Mouse (Mus musculus): ENCODE data around the gene Wscd2.

Gene Wscd2

DNA sequence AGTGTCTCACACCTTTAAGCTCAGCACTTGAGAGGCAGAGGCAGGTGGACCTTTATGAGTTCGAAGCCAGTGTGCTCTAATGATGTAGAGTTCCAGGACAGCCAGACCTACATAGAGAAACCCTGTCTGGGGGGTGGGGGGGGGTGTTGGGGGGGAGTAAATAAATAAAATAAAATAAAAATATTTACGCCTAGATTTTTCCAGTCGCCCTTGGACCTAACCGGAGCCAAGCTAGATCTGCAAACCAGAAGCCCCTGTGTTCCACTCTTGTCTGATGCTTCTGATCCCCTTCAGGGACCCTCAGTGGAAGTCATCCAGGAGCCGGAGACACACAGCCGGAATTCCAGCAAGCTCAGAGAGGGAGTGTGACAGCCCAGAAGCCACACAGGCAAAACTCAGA lies at the start of gene Wscd2:
Gene Wscd2, plus strand, starts transcription at position 301 of the 400 bp plus-strand sequence.
- DNase-seq: no peak

DNA sequence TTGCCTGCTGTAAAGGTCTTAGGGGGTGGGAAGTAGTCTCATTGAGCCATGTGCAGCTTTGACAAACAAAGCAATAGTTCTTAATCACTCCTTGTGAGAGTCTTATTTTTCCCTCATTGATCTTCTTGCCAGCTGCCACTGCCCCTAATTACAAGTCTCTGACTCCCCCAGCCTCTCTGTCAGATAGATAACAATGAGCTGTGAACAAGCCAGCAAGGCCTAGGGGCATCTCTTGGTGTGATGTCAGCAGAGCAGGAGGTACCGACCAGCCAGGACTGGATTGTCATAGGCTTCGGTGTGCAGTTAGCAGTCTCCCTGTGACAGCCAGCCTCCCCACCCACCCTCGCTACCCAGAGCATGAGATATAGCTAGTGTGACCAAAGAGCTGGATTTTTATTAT lies 48.0 kb upstream of the Wscd2 start:
- DNase-seq: no peak

DNA sequence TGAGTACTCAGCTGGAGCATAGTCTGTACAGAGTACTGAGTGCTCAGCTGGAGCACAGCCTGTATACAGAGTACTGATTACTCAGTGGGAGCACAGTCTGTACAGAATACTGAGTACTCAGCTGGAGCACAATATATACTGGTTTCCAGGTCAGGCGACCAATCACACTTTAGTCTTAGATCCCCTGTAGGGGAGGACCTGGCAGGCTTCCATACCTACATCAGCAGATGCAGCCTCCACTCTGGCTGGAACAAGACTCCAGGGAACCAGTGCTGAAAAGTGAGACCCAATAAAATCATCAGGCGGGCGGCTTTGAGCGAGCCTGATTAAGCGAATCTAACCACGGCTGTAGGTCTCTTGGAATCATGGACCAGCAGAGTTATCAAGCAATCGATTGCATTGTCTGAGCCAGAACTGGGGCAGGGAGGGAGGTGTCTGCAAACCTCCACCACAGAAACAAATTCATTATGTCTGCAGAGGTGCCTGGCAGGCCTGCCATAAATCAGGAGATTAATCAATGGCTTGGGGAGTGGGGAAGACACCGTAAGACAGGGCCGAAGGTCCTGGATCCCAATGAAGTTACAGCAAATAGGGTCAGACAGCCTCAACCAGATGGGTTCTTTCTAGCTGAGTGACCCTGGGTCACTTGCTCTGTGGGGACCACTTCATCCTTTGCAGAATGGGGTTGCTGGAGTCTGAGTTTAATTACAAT lies 42.0 kb upstream of the Wscd2 start:
- DNase-seq: no peak

DNA sequence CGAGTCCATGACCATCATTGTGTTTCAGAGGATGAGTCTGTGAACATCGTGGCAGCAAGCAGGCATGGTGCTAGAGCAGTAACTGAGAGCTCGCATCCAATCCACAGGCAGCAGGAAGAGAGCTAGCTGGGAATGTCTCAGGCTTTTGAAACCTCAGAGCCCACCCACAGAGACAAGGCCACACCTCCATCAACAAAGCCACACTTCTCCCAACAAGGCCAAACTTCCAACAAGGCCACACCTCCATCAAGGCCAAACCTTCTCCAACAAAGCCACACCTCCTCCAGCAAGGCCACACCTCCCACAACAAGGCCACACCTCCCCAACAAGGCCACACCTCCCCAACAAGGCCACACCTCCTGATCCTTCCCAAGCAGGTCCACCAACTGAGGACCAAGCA lies 40.8 kb upstream of the Wscd2 start:
- DNase-seq: no peak

DNA sequence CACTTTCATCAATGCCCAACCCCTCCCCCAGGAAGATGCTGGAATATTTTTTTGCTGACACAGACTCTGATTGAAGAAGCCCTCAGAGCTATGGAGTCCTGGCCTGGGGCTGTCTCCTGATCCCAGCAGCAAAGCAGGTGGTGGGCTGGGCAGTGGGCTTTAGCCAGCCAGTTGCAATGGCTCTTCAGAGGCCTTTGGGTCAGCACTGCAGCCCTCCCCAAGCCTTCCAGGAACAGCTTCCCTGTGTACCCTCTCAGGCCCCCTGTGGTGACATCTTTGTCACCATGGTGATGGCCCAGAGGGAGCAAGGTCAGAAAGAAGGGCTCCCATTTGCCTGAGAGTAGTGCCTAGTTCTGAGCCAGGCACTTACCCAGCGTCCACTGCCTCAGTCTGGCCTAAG lies 37.4 kb upstream of the Wscd2 start:
- no peak for DNase-seq

DNA sequence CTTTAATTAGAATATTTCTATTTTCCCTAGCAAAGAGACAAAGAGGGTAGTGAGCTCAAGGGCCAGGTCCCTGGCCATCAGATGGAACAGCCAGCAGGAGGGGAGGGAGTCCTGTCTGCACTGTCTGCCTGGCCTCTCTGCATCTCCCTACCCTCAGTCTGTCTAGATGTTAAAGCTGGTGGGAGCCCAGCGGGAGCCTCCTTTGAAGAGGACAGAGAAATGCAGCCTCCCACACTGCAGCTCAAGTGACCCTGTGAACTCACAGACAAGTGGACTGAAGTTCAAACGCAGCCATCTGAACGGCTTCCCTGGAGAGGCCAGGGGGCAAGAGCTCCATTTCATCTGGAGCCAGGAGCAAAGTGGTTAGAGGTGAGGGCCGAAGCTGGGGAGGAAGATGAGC lies 36.8 kb upstream of the Wscd2 start:
- DNase-seq: no peak

DNA sequence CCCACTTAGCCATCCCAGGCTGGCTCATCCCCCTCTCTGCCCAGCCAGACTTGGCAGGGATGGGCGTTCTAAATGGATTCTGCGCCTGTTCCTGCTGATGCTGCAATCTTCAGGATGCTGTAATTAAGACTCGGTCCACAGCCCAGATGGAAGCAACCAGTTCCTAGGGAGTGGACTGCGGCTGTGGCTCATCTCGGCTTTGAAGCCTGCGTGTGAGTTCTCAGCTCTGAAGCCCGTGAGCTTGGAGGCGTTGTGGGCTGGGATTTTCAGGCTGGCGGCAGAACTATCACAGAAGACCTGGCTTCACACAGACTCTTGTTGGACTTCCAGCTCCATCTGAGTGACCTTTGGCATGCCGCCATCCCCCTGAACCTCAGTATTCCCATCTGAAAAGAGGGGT lies 34.1 kb upstream of the Wscd2 start:
- DNase-seq: no peak

DNA sequence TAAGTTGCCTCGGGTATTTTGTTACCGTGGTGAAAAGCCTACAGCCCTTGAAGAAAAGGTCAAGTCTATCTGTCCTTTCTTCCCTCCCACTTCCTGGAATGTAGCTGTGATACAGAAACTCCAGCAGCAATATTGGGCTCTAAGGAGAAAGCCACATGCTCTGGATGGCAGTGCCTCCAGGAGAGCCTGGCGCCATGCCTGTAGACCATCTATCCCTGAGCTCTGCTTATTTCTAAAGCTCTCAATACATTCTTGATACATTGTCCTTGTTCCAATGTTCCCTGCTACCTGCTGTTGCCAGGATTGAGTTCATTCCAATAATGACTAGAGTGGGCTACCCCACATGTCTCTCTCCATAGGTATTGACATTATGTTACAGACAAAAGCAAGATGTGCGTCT lies 33.4 kb upstream of the Wscd2 start:
- DNase-seq: no peak

DNA sequence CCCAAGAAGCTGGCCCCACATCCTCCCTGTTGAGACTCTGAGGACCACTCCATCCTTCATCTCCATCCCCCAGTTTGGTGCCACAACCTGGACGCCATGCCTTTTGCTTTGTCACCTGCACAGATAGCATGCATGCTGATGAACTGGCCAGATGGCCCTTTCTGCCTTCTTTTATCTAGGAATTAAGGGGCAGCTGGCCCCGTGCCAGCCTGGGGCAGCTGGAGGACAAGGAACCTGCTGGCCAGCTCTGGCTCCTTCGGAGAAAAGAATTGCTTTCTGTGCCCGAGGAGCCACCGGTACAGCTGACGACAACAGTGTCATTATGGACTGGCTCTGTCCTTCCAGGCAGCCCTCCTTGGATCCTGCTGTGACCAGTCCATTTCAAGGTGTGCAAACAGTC lies 32.9 kb upstream of the Wscd2 start:
- DNase-seq: no peak

DNA sequence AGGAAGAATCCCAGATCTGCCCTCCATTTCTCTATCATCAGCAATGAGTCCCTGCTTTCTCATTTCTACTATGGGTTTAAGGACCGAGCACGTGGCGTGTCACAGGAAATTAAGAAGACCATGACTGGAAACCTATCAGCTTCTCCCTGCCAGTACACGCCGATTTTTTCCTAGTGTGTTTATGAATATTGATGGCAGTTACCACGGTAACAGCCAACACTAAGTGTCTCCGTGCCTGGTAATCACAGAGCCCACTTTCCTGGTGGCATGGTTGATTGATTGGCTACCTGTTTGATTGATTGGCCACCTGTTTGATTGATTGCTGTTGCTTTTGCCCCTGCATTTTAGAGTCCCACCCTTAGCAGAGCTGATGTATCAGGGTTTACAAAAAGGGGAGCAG lies 30.2 kb upstream of the Wscd2 start:
- DNase-seq: no peak

DNA sequence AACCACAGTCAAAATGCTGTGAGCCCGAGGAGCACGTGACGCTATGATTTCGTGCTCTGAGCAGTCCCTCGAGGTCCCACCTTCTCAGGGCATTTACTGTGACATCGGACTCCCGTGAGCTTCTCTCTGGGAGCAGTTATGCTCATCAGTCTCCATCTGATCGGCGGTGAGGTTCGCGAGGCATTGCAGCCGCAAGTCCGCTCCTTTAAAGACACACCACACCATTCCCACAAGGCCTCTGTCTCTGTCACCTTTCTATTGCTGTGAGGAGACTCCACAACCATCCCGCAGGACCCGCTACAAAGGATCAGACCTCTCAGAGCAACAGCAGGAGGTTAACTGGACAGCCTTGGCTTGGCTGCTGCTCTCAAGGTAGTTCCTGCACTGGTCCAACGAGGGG lies 28.6 kb upstream of the Wscd2 start:
- DNase-seq: no peak

DNA sequence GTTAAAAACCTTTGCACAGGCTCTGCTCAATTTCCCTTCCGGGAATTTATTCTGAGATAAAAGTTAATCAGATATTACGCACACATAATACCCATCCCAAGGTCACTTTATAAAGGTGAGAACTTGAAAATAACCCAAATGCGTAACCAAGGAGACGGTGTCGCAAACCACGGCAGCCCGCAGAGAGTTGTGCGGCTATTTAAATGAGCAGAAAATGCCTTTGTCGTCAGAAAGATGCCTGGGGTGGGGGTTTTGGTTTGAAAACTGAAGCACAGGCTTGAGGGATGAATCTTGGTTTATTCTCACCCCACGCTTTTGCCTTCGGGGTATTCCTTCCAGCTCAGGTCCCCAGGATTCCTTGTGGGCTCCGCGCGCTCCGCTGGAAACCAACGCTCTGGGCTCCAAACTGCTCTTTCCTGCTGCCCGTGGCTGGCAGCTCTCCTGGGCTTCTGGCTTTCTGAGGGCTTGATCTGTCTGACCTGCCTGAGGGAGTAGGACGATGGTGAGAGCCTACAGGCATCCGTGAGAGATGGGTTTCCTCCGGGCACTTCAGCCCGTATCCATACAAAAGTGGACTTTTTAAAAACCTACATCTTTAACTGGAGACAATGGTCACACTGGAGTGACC lies 28.0 kb upstream of the Wscd2 start:
- no peak for DNase-seq

DNA sequence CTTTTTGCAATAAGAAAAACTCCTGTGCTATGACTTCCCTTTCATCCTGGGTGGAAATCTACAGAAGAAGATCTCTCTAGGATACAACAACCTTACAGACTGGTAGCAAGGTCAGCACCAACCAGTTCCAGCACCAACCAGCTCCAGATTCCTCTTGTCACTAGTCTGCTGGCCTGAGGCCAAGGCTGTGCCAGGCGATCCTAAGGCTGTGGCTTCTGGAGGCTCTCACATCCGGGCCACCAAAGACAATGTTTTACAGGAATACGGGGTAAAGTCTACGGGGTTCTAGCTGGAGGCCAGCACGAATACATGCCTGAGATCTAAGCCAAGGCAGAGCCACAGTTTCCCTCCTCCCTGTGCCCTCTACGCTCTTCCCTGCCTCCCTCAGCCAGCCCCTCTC lies 25.4 kb upstream of the Wscd2 start:
- no peak for DNase-seq

DNA sequence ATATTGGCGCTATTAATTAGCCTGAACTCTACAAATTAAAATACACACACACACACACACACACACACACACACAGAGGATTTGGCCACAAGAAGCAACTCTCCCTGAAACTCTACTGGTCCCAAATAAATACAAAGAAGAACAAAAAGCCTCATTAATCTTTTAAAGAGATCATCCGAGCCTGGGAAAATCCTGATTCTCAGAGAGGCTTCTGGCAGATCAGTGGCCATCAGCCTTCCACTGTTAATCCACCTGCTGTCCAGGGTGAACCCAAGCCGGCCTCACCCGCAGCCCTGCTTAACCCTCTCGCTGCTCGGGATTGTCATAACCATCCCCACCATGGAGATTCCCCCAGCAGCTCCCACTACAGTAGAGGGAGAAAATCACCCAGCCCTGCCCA lies 23.6 kb upstream of the Wscd2 start:
- DNase-seq: no peak

DNA sequence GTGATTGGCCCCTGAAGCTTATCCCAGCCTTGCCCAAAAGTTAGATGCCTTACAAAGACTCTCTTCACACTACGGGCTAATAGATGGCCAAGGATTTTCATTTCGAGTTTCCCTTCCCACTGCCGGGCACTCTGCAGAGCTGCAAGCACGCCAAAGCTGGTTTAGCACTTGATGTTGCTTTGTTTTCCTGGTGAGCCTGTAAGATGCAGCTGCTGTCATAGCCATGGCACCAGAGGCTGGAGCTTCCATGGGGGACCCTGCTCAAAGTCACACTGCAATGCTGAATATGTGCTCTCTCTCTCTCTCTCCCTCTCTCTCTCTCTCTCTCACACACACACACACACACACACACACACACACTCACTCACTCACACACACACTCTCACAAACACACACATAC lies 23.1 kb upstream of the Wscd2 start:
- no peak for DNase-seq

DNA sequence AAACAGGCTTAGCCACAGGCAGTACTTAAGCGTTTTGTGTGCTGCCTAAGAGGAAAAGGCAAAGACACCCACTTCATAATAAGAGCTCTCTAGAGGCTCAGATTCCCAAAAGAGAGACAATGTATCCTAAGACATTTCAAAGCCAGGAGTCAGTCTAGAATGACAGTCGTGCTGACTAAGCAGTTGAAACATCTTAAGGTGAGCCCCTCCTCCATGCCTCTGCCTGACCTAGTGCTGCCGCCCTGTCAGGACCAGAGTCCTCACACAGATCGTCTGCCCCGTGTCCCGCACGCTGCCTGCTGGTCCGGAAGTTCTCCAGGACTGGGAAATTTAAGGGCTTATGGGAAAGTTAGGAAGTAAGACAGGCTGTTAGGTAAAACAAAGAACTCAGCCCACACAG lies 22.4 kb upstream of the Wscd2 start:
- no peak for DNase-seq

DNA sequence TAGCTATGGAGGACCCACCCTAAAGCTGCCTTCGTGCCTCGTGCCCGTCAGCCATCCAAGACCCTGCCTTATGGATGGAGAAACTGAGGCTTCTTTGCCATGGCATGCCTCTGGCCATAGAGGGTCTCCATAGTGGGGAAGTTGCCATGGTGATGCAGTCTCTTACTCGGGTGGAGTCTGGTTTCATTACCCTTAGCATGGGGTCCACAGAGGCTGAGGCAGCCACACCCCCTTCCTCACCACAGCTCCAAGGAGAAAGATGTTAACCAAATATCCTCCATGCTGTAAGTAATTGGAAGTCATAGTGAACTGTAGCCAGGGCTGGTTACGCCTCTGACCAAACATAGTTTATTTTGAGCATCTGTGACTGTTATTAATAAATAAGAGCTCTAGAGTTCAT lies 21.5 kb upstream of the Wscd2 start:
- no peak for DNase-seq

DNA sequence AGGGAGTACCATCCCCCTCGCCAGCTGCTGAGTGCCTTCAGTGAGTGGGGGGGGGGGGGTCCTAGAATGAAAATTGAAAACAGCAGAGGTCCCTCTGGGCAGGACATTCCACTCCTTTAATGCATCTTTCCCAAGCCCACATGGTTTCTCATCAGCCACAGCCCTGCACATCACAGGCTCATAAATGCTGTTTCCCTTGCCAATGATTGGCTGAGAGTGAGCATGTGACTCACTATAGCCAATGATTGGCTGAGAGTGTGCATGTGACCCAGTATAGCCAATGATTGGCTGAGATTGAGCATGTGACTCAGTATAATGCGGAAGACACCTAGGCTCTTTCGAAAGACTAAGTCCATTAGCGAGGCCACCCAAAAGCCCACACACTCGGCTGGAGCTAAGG lies 20.9 kb upstream of the Wscd2 start:
- DNase-seq: no peak

DNA sequence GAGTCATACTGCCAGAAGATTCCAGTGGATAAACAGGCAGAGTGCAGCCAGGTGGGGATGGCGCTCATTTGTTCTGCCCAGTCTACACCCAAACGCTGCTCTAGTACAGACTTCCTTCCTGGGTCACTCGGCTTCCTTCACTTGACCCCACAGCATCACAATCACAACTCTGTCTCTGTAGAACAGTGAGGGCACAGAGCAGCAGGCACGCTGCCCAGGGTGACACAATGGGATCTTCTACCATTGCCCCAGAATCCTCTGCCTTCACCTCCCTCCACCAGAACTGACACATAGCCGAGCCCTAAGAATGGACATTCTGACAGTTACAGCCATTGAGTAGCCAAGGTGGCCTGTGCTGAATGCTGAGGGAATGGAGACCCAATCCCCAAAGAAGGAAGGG lies 20.3 kb upstream of the Wscd2 start:
- no peak for DNase-seq

DNA sequence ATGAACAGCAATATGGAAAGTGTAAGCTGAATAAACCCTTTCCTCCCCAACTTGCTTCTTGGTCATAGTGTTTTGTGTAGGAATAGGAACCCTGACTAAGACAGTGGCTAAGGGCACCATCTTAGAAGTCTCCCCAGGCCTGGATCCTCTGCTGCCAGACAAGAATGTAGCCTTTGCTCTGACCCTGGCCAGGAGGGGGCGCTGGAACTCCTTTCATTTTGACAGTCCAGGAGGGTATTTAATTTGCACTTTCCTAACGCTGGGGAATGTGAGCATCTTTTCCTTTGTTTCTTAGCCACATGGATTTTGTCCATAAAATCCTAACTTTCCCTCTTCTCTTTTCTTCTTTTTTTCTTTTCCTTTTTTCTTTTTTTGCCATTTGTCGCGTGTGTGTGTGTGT lies 18.7 kb upstream of the Wscd2 start:
- peak; percentile 84 for DNase-seq

DNA sequence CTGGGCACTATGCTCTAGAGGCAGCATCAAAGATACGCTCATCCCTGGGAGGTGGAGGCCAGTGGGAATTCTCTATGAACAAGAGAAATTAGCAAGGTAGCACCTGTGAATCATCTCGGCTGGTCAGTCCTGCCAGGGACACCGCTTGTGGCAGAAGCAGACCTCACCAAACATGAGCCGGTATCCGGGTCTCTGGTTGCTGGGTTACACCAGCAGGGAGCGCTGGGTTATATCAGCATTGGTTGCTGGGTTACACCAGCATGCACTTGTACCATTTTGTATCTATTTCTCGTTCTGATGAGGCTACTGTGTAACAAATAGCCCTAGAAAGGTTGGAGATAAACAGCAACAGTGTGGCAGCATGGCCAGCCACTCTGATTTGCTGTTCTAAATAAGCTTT lies 17.8 kb upstream of the Wscd2 start:
- peak; percentile 9 for DNase-seq

DNA sequence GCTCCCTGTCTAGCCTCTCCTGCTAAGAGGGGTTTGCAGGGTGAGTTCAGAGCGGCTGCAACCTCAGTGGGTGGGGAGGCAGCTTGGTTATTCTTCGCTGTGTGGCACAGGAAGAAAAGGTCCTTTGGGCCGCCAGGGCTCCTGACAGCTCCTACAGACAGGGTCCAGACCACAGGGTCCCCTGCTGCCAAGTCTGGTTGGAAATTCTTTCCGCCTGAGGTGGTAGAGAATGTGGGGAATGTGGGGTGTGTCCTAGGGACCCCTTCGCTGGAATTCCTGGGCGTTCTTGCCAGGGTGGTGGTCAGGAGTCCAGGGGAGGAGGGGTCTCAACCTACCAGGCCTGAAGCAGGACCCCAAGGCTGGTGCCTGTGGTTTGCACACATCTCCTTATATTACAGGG lies 13.3 kb upstream of the Wscd2 start:
- no peak for DNase-seq

DNA sequence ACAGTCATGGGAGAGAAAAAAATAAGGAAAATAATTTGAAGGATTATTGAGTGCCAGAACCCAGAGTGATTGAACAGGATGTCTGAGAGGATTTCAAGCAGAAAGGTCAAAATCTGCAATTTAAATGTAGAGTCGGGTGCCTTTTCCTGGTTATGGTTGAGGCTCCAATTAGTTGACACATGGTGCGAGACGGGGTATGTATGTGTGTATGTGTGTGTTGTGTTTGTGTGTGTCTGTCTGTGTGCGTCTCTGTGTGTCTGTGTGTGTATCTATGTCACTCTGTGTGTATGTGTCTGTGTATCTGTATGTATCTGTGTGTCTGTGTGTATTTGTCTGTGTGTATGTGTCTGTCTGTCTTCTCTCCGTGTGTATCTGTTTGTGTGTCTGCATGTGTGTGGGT lies 11.1 kb upstream of the Wscd2 start:
- no peak for DNase-seq

DNA sequence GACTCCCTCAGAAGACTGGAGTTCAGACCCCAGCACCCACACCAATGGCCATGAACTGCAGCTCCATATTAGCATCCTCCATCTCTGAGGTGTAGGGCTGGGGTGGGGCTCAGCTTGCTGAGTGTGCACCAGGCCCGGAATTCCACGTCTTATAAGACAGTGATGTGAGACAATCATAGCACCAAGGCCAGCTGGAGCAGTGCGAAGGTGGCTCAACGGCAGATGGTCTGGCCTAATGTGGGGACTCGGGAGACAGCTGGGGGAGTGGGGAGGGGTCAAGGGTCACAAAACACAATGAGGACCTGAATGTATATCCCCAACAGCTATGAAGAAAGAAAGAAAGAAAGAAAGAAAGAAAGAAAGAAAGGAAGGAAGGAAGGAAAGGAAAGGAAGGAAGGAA lies 9.7 kb upstream of the Wscd2 start:
- DNase-seq: no peak

DNA sequence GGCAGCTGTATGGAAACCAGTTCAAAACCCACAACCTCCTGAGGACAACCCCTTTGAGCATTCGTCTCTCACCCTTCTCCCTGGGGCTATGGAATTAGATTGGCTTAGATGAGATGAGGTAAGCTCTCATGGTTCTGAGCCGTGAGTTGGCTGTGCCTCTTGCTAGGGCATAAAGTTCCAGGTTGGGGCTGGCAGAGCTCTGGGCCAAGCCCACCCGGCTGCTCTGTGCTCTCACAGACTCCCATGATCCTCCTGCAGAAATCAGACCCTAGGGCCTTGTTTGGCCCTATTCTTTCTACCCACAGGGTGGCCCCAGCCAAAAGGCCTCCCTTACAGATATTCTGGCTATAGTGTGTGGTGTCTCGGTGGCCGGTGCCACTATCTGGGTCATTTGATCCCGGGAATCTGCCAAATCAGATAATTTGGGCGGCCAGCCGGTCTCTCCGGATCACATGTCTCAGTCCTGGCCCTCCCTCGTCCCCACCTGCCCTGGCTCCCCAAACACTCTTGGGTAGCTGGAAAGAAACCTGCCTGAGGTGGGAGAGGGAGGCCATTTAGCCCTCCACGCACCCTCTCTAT lies 4.5 kb upstream of the Wscd2 start:
- DNase-seq: no peak

Data from thymus, postnatal 4 days (tissue).